Mouse (Mus musculus): ENCODE data around the gene Atr. TPM values are rescaled to one million over a fixed set of nuclear protein-coding genes. Genes with fewer than 3 reads are reported as not detected.

Atr gene
- polyA plus RNA-seq, 1 experiment from 2014 or later: 3.8 TPM

DNA sequence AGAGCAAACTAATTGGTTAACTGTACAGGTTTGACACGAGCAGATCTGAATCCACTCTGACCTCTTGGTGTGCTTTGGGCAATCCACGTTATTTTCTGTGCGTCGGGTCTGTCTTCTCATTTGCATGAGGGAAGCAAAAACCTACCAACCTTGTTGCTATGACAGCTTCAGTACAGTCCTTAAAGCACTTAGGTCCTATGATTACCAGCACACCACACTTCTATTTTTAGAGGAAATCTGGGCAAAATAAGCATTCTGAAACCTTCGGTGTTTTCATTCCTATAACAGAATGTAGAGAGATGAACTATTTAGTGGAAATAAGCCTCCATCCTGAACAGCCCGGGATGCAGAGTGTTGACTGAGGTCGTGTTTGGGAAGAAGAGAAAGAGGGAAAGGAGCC, 34.9 kb upstream of the Atr start:
- Histone ChIP-seq H3K9ac (replicated peaks) (no peak overlapping the region), H3K4me1 (ENCODE audit: insufficient read depth) (no peaks in the 10 kb centered on the region), H3K4me3 (ENCODE audit: low read depth, low read length) (no peak overlapping the region), H3K27ac (ENCODE audit: low read depth) (no peak overlapping the region), H3K4me2 (ENCODE audit: low read depth, low read length) (no peak overlapping the region), H3K27me3 (ENCODE audit: insufficient read depth, low read length) (no peaks in the 10 kb centered on the region), H3K36me3 (replicated peaks; ENCODE audit: insufficient read depth, low read length) (no peaks in the 10 kb centered on the region), H3K9me3 (ENCODE audit: low read length) (no peaks in the 10 kb centered on the region)
- TF ChIP-seq CTCF (IDR thresholded peaks at IDR 0.05; ENCODE audit: low read depth) (no peak), EP300 (IDR thresholded peaks at IDR 0.05; ENCODE audit: low read depth) (no peak)
- 61% methylated on average over 7 of the region's 7 CpGs for WGBS (ENCODE audit: insufficient replicate concordance)
- ATAC-seq (no peak), DNase-seq (no peak)

DNA sequence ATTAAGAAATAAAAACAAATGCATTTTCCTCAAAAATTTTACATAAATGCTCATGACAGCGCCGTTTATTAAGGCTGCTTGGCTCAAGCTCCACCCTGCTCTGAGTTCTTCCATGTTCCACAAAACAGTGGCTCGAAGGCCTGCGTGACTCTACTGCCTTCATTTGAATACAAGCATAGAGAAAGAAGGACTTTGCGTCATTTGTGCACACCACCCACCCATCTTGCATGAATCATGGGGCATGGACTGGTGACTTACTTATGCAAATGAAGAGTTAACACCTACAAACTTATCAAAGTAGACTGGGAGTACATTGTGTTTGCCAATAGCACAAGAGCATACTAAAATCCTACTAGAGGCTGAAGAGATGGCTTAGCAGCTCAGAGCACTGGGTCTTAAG, 29.8 kb upstream of the Atr start:
- ATAC-seq (no peak), DNase-seq (no peak)
- H3K9me3 ChIP-seq (ENCODE audit: low read length): no peaks in the 10 kb centered on the region
- WGBS (ENCODE audit: insufficient replicate concordance): 86% methylated on average over 5 of the region's 5 CpGs
- H3K4me3 ChIP-seq (ENCODE audit: low read depth, low read length): no peak overlapping the region
- no peaks in the 10 kb centered on the region for H3K4me1 ChIP-seq (ENCODE audit: insufficient read depth)
- no peaks in the 10 kb centered on the region for H3K27me3 ChIP-seq (ENCODE audit: insufficient read depth, low read length)
- no peak overlapping the region for H3K4me2 ChIP-seq (ENCODE audit: low read depth, low read length)
- no peaks in the 10 kb centered on the region for H3K36me3 ChIP-seq (replicated peaks; ENCODE audit: insufficient read depth, low read length)
- H3K27ac ChIP-seq (ENCODE audit: low read depth): no peak overlapping the region
- H3K9ac ChIP-seq (replicated peaks): no peak overlapping the region
- TF ChIP-seq CTCF (IDR thresholded peaks at IDR 0.05; ENCODE audit: low read depth) (no peak), EP300 (IDR thresholded peaks at IDR 0.05; ENCODE audit: low read depth) (no peak)

DNA sequence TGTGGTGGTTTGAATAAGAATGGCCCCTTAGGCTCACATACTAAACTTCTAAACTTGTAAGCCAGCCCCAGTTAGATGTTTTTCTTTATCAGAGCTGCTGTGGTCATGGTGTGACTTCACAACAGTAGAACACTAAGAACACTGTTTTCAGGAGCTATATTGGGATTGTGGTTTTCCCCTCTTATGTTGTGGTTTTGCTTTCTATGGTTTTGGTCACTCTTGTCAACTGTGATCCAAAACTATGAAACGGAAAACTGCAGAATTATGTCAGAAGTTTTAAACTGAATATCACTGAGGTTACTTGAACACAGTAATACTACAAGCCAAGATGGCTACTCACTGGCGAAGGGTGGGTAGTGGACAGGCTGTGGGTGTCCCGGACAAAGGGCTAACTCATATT, 24.6 kb upstream of the Atr start:
- no peaks in the 10 kb centered on the region for H3K9me3 ChIP-seq (ENCODE audit: low read length)
- 51% methylated on average over 3 of the region's 3 CpGs for WGBS (ENCODE audit: insufficient replicate concordance)
- no peak overlapping the region for H3K9ac ChIP-seq (replicated peaks)
- ATAC-seq (no peak), DNase-seq (no peak)
- H3K4me2 ChIP-seq (ENCODE audit: low read depth, low read length): no peak overlapping the region
- no peaks in the 10 kb centered on the region for H3K27me3 ChIP-seq (ENCODE audit: insufficient read depth, low read length)
- no peaks in the 10 kb centered on the region for H3K36me3 ChIP-seq (replicated peaks; ENCODE audit: insufficient read depth, low read length)
- H3K4me3 ChIP-seq (ENCODE audit: low read depth, low read length): no peak overlapping the region
- H3K27ac ChIP-seq (ENCODE audit: low read depth): no peak overlapping the region
- no peaks in the 10 kb centered on the region; the same call in 1 of the 2 replicates for H3K4me1 ChIP-seq (ENCODE audit: insufficient read depth)
- no peak for TF ChIP-seq EP300 (IDR thresholded peaks at IDR 0.05; ENCODE audit: low read depth)
- no peak for TF ChIP-seq CTCF (IDR thresholded peaks at IDR 0.05; ENCODE audit: low read depth)

DNA sequence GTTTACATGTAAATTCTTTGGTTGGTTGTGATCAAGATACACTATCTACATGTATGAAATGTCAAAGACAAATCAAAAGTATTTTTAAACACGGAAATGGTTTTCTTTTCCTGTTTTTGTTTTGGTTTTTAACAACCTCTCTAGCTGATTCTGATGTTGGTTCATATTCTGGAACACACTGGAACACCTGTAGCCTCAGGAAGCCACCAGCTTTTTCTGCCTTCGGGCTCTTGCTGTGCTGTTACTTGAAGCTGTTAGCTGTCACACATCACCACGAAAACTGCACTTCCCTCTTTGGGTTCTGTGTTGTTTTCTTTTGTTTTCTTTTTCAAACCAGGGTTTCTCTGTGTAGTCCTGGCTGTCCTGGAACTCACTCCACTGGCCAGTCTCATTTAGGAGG, 22.6 kb upstream of the Atr start:
- no peak for DNase-seq
- Histone ChIP-seq H3K4me1 (ENCODE audit: insufficient read depth) (no peaks in the 10 kb centered on the region; the same call in 1 of the 2 replicates), H3K4me2 (ENCODE audit: low read depth, low read length) (no peak overlapping the region), H3K4me3 (ENCODE audit: low read depth, low read length) (no peak overlapping the region), H3K9ac (replicated peaks) (no peak overlapping the region), H3K27me3 (ENCODE audit: insufficient read depth, low read length) (no peaks in the 10 kb centered on the region), H3K36me3 (replicated peaks; ENCODE audit: insufficient read depth, low read length) (no peaks in the 10 kb centered on the region), H3K27ac (ENCODE audit: low read depth) (no peak overlapping the region), H3K9me3 (ENCODE audit: low read length) (no peaks in the 10 kb centered on the region)
- TF ChIP-seq EP300 (IDR thresholded peaks at IDR 0.05; ENCODE audit: low read depth) (no peak), CTCF (IDR thresholded peaks at IDR 0.05; ENCODE audit: low read depth) (no peak)
- no peak for ATAC-seq
- WGBS (ENCODE audit: insufficient replicate concordance): 32% methylated on average over 3 of the region's 3 CpGs

- Histone ChIP-seq H3K4me2 (ENCODE audit: low read depth, low read length) (no peak overlapping the region), H3K36me3 (replicated peaks; ENCODE audit: insufficient read depth, low read length) (no peaks in the 10 kb centered on the region), H3K9me3 (ENCODE audit: low read length) (no peaks in the 10 kb centered on the region), H3K4me1 (ENCODE audit: insufficient read depth) (no peaks in the 10 kb centered on the region; the same call in 1 of the 2 replicates), H3K4me3 (ENCODE audit: low read depth, low read length) (no peak overlapping the region), H3K27me3 (ENCODE audit: insufficient read depth, low read length) (no peaks in the 10 kb centered on the region), H3K9ac (replicated peaks) (no peak overlapping the region), H3K27ac (ENCODE audit: low read depth) (no peak overlapping the region)
- TF ChIP-seq CTCF (IDR thresholded peaks at IDR 0.05; ENCODE audit: low read depth) (no peak), EP300 (IDR thresholded peaks at IDR 0.05; ENCODE audit: low read depth) (no peak)
- WGBS (ENCODE audit: insufficient replicate concordance): 70% methylated on average over 10 of the region's 10 CpGs
- ATAC-seq: no peak
- DNase-seq: no peak
Observed at GRCm38 (mm10) chr9:95835741-95836140, 21.7 kb upstream of the Atr start.

DNA sequence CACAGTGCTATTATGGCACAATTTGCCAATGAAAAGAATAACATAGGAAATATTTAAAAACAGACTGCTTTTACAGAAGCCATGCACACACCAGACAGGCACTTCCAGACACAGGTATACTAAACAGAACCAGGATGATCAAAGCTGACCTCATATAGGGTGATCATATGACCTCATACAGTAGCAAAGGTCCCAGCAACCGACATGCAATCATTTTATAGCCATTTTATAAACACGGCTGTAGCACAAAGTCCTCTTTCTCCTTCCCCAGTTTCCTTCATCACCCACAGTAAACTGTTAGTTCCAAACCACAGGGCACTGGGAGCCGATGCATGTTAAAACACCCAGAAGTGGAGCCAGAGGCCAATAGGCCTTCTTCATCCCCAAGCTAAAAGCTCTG, 18.0 kb upstream of the Atr start:
- Histone ChIP-seq H3K27ac (ENCODE audit: low read depth) (no peak overlapping the region), H3K36me3 (replicated peaks; ENCODE audit: insufficient read depth, low read length) (no peaks in the 10 kb centered on the region), H3K4me2 (ENCODE audit: low read depth, low read length) (no peak overlapping the region), H3K4me1 (ENCODE audit: insufficient read depth) (no peaks in the 10 kb centered on the region; the same call in 1 of the 2 replicates), H3K9ac (replicated peaks) (no peak overlapping the region), H3K27me3 (ENCODE audit: insufficient read depth, low read length) (peaks cover 11% of the 10 kb centered on the region), H3K9me3 (ENCODE audit: low read length) (no peaks in the 10 kb centered on the region), H3K4me3 (ENCODE audit: low read depth, low read length) (no peak overlapping the region)
- ATAC-seq: no peak
- WGBS (ENCODE audit: insufficient replicate concordance): 69% methylated on average over 3 of the region's 3 CpGs
- no peak for DNase-seq
- TF ChIP-seq CTCF (IDR thresholded peaks at IDR 0.05; ENCODE audit: low read depth): no peak
- TF ChIP-seq EP300 (IDR thresholded peaks at IDR 0.05; ENCODE audit: low read depth): no peak

Data from liver, postnatal 0 days (tissue).